Mouse (Mus musculus) erythroblast, embryonic 14.5 days (primary cell): ENCODE measurements around the gene Tbxa2r. TPM values are rescaled to one million over a fixed set of nuclear protein-coding genes. Genes with fewer than 3 reads are reported as not detected.

Source experiments
- H3K27me3 ChIP-seq: 2 replicates; pipeline ENCODE4 v1.6.1; 2012; ENCODE audit warnings: inconsistent platforms; ENCODE audit not compliant: control insufficient read depth
- H3K36me3 ChIP-seq: 2 replicates; pipeline ENCODE4 v1.6.1; 2012; ENCODE audit warnings: mild to moderate bottlenecking, inconsistent platforms; ENCODE audit not compliant: control insufficient read depth
- H3K4me1 ChIP-seq: 2 replicates; pipeline ENCODE4 v1.6.1; 2012; ENCODE audit warnings: inconsistent platforms; ENCODE audit not compliant: control insufficient read depth
- H3K4me3 ChIP-seq: replicated peaks from 2 replicates; pipeline ENCODE3; 2012; ENCODE audit warnings: moderate library complexity, mild to moderate bottlenecking, inconsistent platforms
- H3K9me3 ChIP-seq: 2 replicates; pipeline ENCODE4 v1.6.1; 2012; ENCODE audit warnings: low read length, inconsistent platforms, mixed read lengths; ENCODE audit not compliant: control insufficient read depth
- GATA1 ChIP-seq: IDR thresholded peaks from 2 replicates; pipeline ENCODE4 v1.6.1; 2012; ENCODE audit warnings: low read length, inconsistent platforms, mixed read lengths
- TAL1 ChIP-seq: IDR thresholded peaks from 3 replicates; pipeline ENCODE4 v1.6.1; 2012; ENCODE audit warnings: low read length, inconsistent platforms, mixed read lengths
- polyA plus RNA-seq: library from polyadenylated mRNA; stranded (reverse); fragments of >175 nt; gene quantifications from 2 replicates; pipeline ENCODE4 v1.2.3, GENCODE M21; 2012

The Tbxa2r gene
- polyA plus RNA-seq, 1 experiment: 0.04 TPM

- H3K9me3 ChIP-seq: no peaks in the 10 kb centered on the region
These were observed 4.6 kb upstream of the Tbxa2r start for GRCm38 (mm10) chr10:81323791-81324530.

GRCm38 (mm10) chr10:81325176-81325575, 3.4 kb upstream of the Tbxa2r start:
- H3K36me3 ChIP-seq: peaks cover 77% of the 10 kb centered on the region
- no peaks in the 10 kb centered on the region for H3K9me3 ChIP-seq
- TF ChIP-seq GATA1 (no peak), TAL1 (no peak)
- no peak overlapping the region for H3K4me3 ChIP-seq
- peaks cover 57% of the 10 kb centered on the region for H3K4me1 ChIP-seq
- H3K27me3 ChIP-seq: no peaks in the 10 kb centered on the region; the same call in 1 of the 2 replicates

More at GRCm38 (mm10) chr10:81323791-81324530, 4.6 kb upstream of the Tbxa2r start:
- Histone ChIP-seq H3K4me3 (no peak overlapping the region), H3K36me3 (peaks cover 72% of the 10 kb centered on the region), H3K27me3 (no peaks in the 10 kb centered on the region), H3K4me1 (peaks cover 62% of the 10 kb centered on the region)
- TF ChIP-seq TAL1 (no peak), GATA1 (no peak)

- TF ChIP-seq TAL1 (no peak), GATA1 (no peak)
- Histone ChIP-seq H3K36me3 (peaks cover 77% of the 10 kb centered on the region), H3K27me3 (no peaks in the 10 kb centered on the region; the same call in 1 of the 2 replicates), H3K4me3 (no peak overlapping the region), H3K9me3 (no peaks in the 10 kb centered on the region), H3K4me1 (peaks cover 55% of the 10 kb centered on the region)
These were observed 2.8 kb upstream of the Tbxa2r start for GRCm38 (mm10) chr10:81325781-81326180.

GRCm38 (mm10) chr10:81326858-81327257, 1.7 kb upstream of the Tbxa2r start:
- Histone ChIP-seq H3K9me3 (no peaks in the 10 kb centered on the region), H3K4me1 (peaks cover 50% of the 10 kb centered on the region), H3K36me3 (peaks cover 75% of the 10 kb centered on the region), H3K4me3 (no peak overlapping the region), H3K27me3 (peaks cover 4% of the 10 kb centered on the region)
- no peak for TF ChIP-seq TAL1
- TF ChIP-seq GATA1: no peak

DNA sequence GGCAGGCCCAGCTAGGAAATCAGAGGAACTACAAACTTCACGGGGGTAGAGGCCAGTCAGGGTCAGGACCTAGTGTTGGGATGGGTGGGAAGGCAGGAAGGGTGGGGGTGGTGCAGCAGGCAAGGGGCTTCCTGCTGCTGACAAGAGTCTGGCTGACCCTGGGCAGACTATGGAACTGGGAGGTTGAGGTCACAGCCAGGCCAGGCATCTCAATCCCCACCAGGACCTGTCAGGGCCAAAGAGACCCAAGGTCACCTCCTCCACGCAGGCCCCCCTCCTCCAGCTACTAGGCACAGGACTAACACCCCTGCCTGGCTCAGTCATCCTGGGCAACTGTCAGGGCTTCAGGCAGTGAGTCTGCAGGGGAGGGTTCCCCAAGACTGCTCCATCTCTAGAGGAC, 572 bp upstream of the Tbxa2r start:
- Histone ChIP-seq H3K4me3 (no peak overlapping the region), H3K27me3 (peaks cover 15% of the 10 kb centered on the region), H3K4me1 (peaks cover 39% of the 10 kb centered on the region), H3K36me3 (peaks cover 64% of the 10 kb centered on the region), H3K9me3 (no peaks in the 10 kb centered on the region)
- TF ChIP-seq GATA1 (no peak), TAL1 (no peak)

- H3K4me1 ChIP-seq: peaks cover 30% of the 10 kb centered on the region
- H3K27me3 ChIP-seq: peaks cover 16% of the 10 kb centered on the region
- TF ChIP-seq TAL1 (no peak), GATA1 (no peak)
- no peak overlapping the region for H3K4me3 ChIP-seq
- peaks cover 50% of the 10 kb centered on the region for H3K36me3 ChIP-seq
- H3K9me3 ChIP-seq: no peaks in the 10 kb centered on the region
These were observed 854 bp downstream of the Tbxa2r start for GRCm38 (mm10) chr10:81329194-81329975.

- no peaks in the 10 kb centered on the region for H3K9me3 ChIP-seq
- H3K36me3 ChIP-seq: peaks cover 44% of the 10 kb centered on the region
- TF ChIP-seq GATA1 (no peak), TAL1 (no peak)
- H3K4me1 ChIP-seq: peaks cover 30% of the 10 kb centered on the region
- peaks cover 16% of the 10 kb centered on the region for H3K27me3 ChIP-seq
- H3K4me3 ChIP-seq: no peak overlapping the region
These were observed 1.5 kb downstream of the Tbxa2r start for GRCm38 (mm10) chr10:81330007-81330406.

- H3K36me3 ChIP-seq: peaks cover 21% of the 10 kb centered on the region
- peaks cover 22% of the 10 kb centered on the region for H3K4me1 ChIP-seq
- H3K9me3 ChIP-seq: 0 out of 2 replicates have a peak, but pooled peaks cover under 1% of the 10 kb centered on the region
- TF ChIP-seq TAL1 (no peak), GATA1 (no peak)
- H3K4me3 ChIP-seq: no peak overlapping the region
- peaks cover 18% of the 10 kb centered on the region for H3K27me3 ChIP-seq
These were observed 3.7 kb downstream of the Tbxa2r start for GRCm38 (mm10) chr10:81332277-81332676.

DNA sequence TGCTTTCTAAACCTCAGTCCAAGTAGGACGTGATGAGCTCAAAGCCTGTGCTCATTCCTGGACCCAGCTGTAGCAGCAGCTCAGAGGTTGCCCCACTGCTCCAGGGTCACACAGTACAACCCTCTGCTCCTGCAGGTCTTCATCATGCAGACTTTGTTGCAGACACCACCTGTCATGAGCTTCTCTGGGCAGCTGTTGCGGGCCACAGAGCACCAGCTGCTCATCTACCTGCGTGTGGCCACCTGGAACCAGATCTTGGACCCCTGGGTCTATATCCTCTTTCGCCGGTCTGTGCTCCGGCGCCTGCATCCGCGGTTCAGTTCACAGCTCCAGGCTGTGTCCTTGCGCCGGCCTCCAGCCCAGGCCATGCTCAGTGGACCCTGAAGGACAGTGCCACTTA, 5.8 kb downstream of the Tbxa2r start:
- Histone ChIP-seq H3K4me1 (peaks cover 7% of the 10 kb centered on the region), H3K4me3 (no peak overlapping the region), H3K27me3 (peaks cover 33% of the 10 kb centered on the region), H3K36me3 (peaks cover 2% of the 10 kb centered on the region), H3K9me3 (peaks cover 7% of the 10 kb centered on the region; the same call in 1 of the 2 replicates)
- TF ChIP-seq GATA1: no peak
- TF ChIP-seq TAL1: no peak
